Mouse (Mus musculus) limb, embryonic 12.5 days (tissue): Measurements from ENCODE around the gene Fgfr2. TPM values are rescaled to one million over a fixed set of nuclear protein-coding genes. Genes with fewer than 3 reads are reported as not detected.

Source experiments
- ATAC-seq: fragments of 200-750 bp; cut with Nextera tagmentation; 2 replicates; pipeline ENCODE4 v1.8.0; 2017; ENCODE audit warnings: low read depth, moderate TSS enrichment; ENCODE audit not compliant: insufficient number of reproducible peaks, insufficient read depth, low FRiP score, low TSS enrichment
- H3K27ac ChIP-seq: fragments of 300-500 bp; sonication (generic); 2 replicates; pipeline ENCODE4 v1.5.1; 2016; ENCODE audit warnings: mild to moderate bottlenecking, moderate library complexity
- H3K27me3 ChIP-seq: fragments of 300-500 bp; sonication (generic); 2 replicates; pipeline ENCODE4 v1.6.1; 2016; ENCODE audit warnings: mild to moderate bottlenecking, moderate library complexity
- H3K36me3 ChIP-seq: fragments of 300-500 bp; sonication (generic); 2 replicates; pipeline ENCODE4 v1.6.1; 2016; ENCODE audit warnings: mild to moderate bottlenecking, moderate library complexity
- H3K4me1 ChIP-seq: fragments of 300-500 bp; sonication (generic); replicated peaks from 2 replicates; pipeline ENCODE4 v1.6.1; 2016
- H3K4me2 ChIP-seq: fragments of 300-500 bp; sonication (generic); 2 replicates; pipeline ENCODE4 v1.6.1; 2016; ENCODE audit warnings: mild to moderate bottlenecking, moderate library complexity
- H3K4me3 ChIP-seq: fragments of 300-500 bp; sonication (generic); replicated peaks from 2 replicates; pipeline ENCODE4 v1.5.1; 2016; ENCODE audit warnings: mild to moderate bottlenecking
- H3K9ac ChIP-seq: fragments of 300-500 bp; sonication (generic); replicated peaks from 2 replicates; pipeline ENCODE4 v1.6.1; 2016; ENCODE audit warnings: mild to moderate bottlenecking, moderate library complexity
- H3K9me3 ChIP-seq: fragments of 300-500 bp; sonication (generic); 2 replicates; pipeline ENCODE4 v1.6.1; 2016; ENCODE audit warnings: mild to moderate bottlenecking, moderate library complexity
- WGBS: fragments of 180-500 bp; shearing (Covaris S2); methylation state at CpG from one replicate; pipeline ENCODE4 v1.1.7; 2016; 5-methylcytosine and 5-hydroxymethylcytosine counted together
- polyA plus RNA-seq: library from polyadenylated mRNA; unstranded; fragments of >200 nt; fragmentation: Nextera tagmentation; extraction: Ambion mirVana; gene quantifications from 2 replicates; pipeline ENCODE4 v1.2.1, GENCODE M21; 2016

The Fgfr2 gene
- polyA plus RNA-seq, 1 experiment from 2014 or later, result 112 TPM

- H3K9ac ChIP-seq, result no peak overlapping the region
- H3K4me2 ChIP-seq, result no peak overlapping the region
- H3K9me3 ChIP-seq, result no peaks in the 10 kb centered on the region
- WGBS, result 95% methylated on average over 22 of the region's 22 CpGs
- no peak overlapping the region for H3K4me3 ChIP-seq
- no peak for ATAC-seq
- H3K4me1 ChIP-seq, result peaks cover 19% of the 10 kb centered on the region
- no peak overlapping the region for H3K27ac ChIP-seq
- H3K36me3 ChIP-seq, result peaks cover 55% of the 10 kb centered on the region
- no peaks in the 10 kb centered on the region for H3K27me3 ChIP-seq
These were observed 363.7 kb downstream of the Fgfr2 start for GRCm38 (mm10) chr7:132759405-132759891.

GRCm38 (mm10) chr7:132758875-132759274 lies 364.3 kb downstream of the Fgfr2 start:
- Histone ChIP-seq H3K4me2 (no peak overlapping the region), H3K27me3 (no peaks in the 10 kb centered on the region), H3K4me1 (peaks cover 25% of the 10 kb centered on the region), H3K36me3 (peaks cover 50% of the 10 kb centered on the region), H3K4me3 (no peak overlapping the region), H3K9me3 (no peaks in the 10 kb centered on the region), H3K9ac (no peak overlapping the region), H3K27ac (no peak overlapping the region)
- WGBS, result 70% methylated on average over 5 of the region's 5 CpGs
- no peak for ATAC-seq

DNA sequence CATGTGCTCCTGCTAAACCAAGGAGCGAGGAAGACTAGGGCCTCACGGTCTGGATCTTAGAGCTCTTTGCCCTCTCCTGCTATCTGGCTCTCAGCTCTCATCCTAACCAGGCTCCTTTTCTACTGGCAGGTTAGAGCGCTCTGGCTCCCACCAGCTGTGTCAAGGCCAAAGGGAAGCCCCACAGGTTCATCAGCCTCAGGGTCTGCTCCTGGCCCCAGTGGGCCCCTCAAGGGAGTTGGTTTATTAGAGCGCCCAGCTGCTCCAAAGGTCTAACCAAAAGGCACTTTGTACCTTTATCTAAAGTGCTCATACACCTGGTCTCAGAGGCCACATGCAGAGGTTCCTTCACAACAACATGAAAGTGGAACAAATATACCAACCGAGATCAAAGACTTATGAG lies 366.8 kb downstream of the Fgfr2 start:
- no peak overlapping the region for H3K9ac ChIP-seq
- no peaks in the 10 kb centered on the region for H3K27me3 ChIP-seq
- H3K36me3 ChIP-seq, result peaks cover 44% of the 10 kb centered on the region
- 94% methylated on average over 5 of the region's 5 CpGs for WGBS
- peaks cover 35% of the 10 kb centered on the region for H3K4me1 ChIP-seq
- H3K27ac ChIP-seq, result no peak overlapping the region
- H3K9me3 ChIP-seq, result no peaks in the 10 kb centered on the region
- no peak for ATAC-seq
- no peak overlapping the region for H3K4me2 ChIP-seq
- H3K4me3 ChIP-seq, result no peak overlapping the region

- H3K4me1 ChIP-seq, result peaks cover 35% of the 10 kb centered on the region
- ATAC-seq, result no peak
- H3K36me3 ChIP-seq, result peaks cover 46% of the 10 kb centered on the region
- H3K27me3 ChIP-seq, result no peaks in the 10 kb centered on the region
- H3K27ac ChIP-seq, result peak overlapping the region; percentile 96
- H3K4me2 ChIP-seq, result no peak overlapping the region
- H3K9ac ChIP-seq, result no peak overlapping the region
- no peak overlapping the region for H3K4me3 ChIP-seq
- H3K9me3 ChIP-seq, result no peaks in the 10 kb centered on the region
- WGBS, result 53% methylated on average over 3 of the region's 3 CpGs
These were observed 368.8 kb downstream of the Fgfr2 start for GRCm38 (mm10) chr7:132754389-132754750.

DNA sequence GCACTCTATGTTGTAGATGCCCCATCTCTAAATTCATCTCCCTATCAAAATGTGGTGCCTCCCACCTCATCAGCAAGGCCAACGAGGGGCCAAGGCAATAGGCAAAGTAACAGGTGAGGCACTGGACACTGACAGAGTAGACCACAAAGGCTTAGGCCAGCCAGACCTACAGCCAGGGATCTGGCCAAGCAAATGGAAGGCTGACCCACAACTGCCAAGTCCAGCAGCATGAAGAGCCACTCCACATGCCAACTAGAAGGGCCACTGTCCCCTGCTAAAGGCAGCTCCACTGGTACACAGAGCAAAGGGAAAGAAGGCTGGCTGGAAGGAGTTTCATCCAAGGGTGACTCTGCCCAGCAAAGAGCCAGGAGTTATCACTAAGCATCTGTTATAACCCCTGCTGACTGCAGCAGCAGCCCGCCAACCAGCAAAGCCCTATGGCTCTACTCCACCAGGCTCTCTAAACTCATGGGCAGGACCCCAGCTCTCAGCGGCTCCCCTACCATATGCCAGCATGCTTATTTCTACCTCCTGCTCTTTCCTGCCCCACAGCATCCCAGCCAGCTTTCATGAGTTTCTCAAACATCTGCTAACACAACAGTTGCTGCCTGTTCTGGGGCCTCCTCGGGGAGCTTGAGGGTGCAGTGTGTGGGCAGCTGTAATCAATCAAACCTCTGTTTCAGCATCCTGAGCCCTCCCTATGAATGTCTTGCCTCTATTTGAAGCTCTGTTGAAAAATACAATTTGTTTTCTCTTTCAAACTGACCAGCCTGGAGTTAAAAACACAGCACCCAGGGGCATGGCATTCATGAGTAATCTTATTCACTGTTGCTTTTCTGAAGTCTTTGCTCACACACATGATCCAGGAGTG lies 369.4 kb downstream of the Fgfr2 start:
- H3K4me3 ChIP-seq, result no peak overlapping the region
- peaks cover 35% of the 10 kb centered on the region for H3K4me1 ChIP-seq
- ATAC-seq, result 0 out of 2 replicates have a peak, but pooled peaks have one; percentile 35
- no peak overlapping the region; the same call in 1 of the 2 replicates for H3K4me2 ChIP-seq
- H3K9me3 ChIP-seq, result no peaks in the 10 kb centered on the region
- no peak overlapping the region for H3K9ac ChIP-seq
- H3K27me3 ChIP-seq, result no peaks in the 10 kb centered on the region
- peaks cover 46% of the 10 kb centered on the region for H3K36me3 ChIP-seq
- peak overlapping the region; percentile 96 for H3K27ac ChIP-seq
- 41% methylated on average over 4 of the region's 4 CpGs for WGBS

GRCm38 (mm10) chr7:132751716-132752115 lies 371.4 kb downstream of the Fgfr2 start:
- WGBS, result 83% methylated on average over 2 of the region's 2 CpGs
- H3K9ac ChIP-seq, result no peak overlapping the region
- H3K27ac ChIP-seq, result no peak overlapping the region
- peaks cover 33% of the 10 kb centered on the region for H3K36me3 ChIP-seq
- ATAC-seq, result no peak
- H3K4me2 ChIP-seq, result no peak overlapping the region
- no peak overlapping the region for H3K4me3 ChIP-seq
- H3K27me3 ChIP-seq, result no peaks in the 10 kb centered on the region
- peaks cover 35% of the 10 kb centered on the region for H3K4me1 ChIP-seq
- H3K9me3 ChIP-seq, result no peaks in the 10 kb centered on the region

DNA sequence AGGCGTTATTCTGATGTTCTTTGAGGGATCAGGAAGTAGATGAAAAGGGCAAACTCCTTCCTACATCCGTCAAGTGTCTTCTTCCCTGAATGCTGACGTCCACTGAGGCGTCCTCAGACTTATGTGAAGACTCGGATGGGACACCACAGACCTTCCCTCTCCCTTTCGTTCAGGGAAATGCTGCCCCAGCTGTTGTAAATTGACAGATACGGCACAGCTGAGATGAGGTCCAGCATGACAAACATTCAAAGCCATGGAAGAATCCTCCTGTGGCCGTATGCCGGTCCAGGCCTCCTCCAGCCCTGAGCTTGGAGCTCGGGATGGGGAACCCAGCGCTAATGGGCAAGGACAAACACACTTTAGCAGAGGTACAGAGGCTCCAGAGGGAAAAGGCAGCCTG lies 373.6 kb downstream of the Fgfr2 start:
- no peaks in the 10 kb centered on the region for H3K9me3 ChIP-seq
- no peak overlapping the region for H3K27ac ChIP-seq
- no peak overlapping the region for H3K9ac ChIP-seq
- no peak for ATAC-seq
- H3K4me3 ChIP-seq, result no peak overlapping the region
- H3K27me3 ChIP-seq, result no peaks in the 10 kb centered on the region
- 93% methylated on average over 11 of the region's 11 CpGs for WGBS
- H3K36me3 ChIP-seq, result peaks cover 36% of the 10 kb centered on the region
- H3K4me2 ChIP-seq, result no peak overlapping the region
- H3K4me1 ChIP-seq, result peaks cover 16% of the 10 kb centered on the region

DNA sequence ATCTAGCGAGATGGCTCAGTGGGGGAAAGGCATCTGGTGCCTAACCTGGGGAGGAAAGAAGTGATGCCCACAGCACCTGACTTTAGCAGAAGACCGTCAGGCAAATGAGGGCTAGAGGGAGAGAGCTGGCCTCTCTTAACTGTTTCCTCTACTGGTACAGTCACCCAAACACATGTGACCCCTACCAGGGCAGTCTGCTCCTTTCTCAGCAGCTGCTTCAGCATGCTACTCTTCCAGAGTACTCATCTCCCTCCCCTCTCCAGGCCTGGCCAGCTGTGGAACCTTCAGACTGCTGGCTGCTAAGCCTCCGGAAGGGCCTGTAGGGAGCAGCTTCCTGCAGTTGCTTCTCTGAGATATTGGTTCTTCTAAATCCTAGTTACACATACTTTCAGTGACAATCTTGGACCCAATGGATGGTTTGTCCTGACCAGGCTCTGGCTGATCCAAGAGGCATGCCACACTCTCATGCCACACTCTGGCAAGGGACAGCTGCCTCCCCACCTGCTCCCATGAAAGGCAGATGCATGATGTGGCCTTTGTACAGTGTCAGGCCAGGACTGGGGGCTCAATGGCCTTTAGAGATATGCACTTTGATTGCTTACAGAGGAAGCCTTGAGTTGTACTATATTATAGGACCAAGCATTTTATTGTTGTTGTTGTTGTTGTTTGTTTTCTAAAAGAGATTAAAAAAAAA lies 374.9 kb downstream of the Fgfr2 start:
- Histone ChIP-seq H3K4me1 (peaks cover 4% of the 10 kb centered on the region), H3K9me3 (no peaks in the 10 kb centered on the region), H3K9ac (no peak overlapping the region), H3K4me3 (no peak overlapping the region), H3K27me3 (no peaks in the 10 kb centered on the region), H3K27ac (no peak overlapping the region), H3K4me2 (no peak overlapping the region), H3K36me3 (peaks cover 36% of the 10 kb centered on the region)
- 93% methylated on average over 3 of the region's 3 CpGs for WGBS
- ATAC-seq, result no peak

DNA sequence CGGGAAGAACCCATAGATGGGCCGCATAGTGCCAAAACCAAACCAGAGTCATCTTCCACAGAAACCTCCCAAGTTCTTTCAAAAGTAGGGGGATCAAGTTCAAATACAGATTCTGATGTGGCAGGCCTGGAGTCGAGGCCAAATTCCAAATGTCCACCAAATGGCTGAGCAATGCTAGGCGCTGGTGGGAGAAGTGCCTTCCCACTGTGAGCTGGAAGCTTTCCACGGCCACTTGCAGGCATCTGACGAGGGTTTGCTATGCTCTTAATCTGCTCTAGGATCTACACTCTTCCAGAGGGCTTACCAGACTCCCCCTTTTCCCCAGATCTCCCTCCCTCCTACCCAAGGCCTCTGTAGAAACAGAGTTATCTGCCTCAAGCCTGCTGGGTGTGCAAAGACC lies 376.1 kb downstream of the Fgfr2 start:
- no peak overlapping the region for H3K4me2 ChIP-seq
- no peak for ATAC-seq
- H3K4me3 ChIP-seq, result no peak overlapping the region
- no peaks in the 10 kb centered on the region for H3K27me3 ChIP-seq
- H3K9ac ChIP-seq, result no peak overlapping the region
- 83% methylated on average over 6 of the region's 6 CpGs for WGBS
- H3K36me3 ChIP-seq, result peaks cover 28% of the 10 kb centered on the region
- H3K9me3 ChIP-seq, result no peaks in the 10 kb centered on the region
- H3K4me1 ChIP-seq, result peaks cover 4% of the 10 kb centered on the region; the same call in 1 of the 2 replicates
- no peak overlapping the region for H3K27ac ChIP-seq

DNA sequence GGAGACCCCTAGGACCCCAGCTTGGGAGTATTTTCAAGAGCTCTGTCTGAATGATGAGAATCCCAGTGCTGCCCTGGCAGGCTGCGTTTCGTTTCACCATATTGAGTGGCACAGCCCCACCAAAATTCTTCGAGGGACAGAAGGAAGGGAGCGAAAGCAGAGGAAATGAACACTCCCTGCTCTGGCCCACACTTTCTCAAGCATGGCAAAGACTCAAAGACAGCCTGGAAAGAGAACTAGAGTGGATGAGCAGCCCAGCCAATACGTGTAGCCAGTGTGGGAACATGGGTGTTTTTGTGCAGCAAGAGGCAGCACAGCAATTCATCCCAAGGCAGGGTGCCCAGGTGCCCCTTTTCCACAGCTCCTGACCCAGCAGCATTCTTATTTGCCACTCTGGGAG lies 380.2 kb downstream of the Fgfr2 start:
- peaks cover 9% of the 10 kb centered on the region; the same call in 1 of the 2 replicates for H3K36me3 ChIP-seq
- peaks cover 4% of the 10 kb centered on the region; the same call in 1 of the 2 replicates for H3K4me1 ChIP-seq
- no peak overlapping the region for H3K4me3 ChIP-seq
- H3K9ac ChIP-seq, result no peak overlapping the region
- WGBS, result 86% methylated on average over 5 of the region's 5 CpGs
- no peak for ATAC-seq
- H3K27me3 ChIP-seq, result no peaks in the 10 kb centered on the region; the same call in 1 of the 2 replicates
- no peaks in the 10 kb centered on the region for H3K9me3 ChIP-seq
- H3K4me2 ChIP-seq, result no peak overlapping the region
- H3K27ac ChIP-seq, result no peak overlapping the region

DNA sequence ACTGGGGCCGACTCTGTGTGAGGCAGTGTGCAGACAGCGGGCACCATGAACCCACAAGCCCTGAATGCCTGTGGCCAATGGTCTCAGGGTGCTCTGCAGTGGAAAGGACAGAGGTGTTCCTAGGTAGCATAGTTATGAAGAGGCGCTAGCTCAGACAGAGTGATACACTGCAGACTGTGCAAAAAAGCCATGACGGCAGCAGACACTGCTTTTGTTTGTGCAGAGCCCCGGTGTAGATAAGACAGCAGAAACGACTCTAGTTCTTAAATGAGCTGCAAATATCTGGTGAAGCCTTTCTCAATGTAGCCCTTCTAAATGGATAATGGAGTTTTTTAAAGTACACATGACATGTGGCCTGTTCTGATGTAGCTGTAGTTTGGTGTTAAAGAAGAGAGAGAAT lies 383.3 kb downstream of the Fgfr2 start:
- H3K4me1 ChIP-seq, result peaks cover 21% of the 10 kb centered on the region
- no peak overlapping the region for H3K27ac ChIP-seq
- 94% methylated on average over 6 of the region's 6 CpGs for WGBS
- no peak for ATAC-seq
- H3K4me3 ChIP-seq, result no peak overlapping the region
- H3K27me3 ChIP-seq, result no peaks in the 10 kb centered on the region; the same call in 1 of the 2 replicates
- H3K4me2 ChIP-seq, result no peak overlapping the region
- no peak overlapping the region for H3K9ac ChIP-seq
- peaks cover 4% of the 10 kb centered on the region; the same call in 1 of the 2 replicates for H3K36me3 ChIP-seq
- no peaks in the 10 kb centered on the region for H3K9me3 ChIP-seq
